26 mouse cellular contexts compared by ENCODE assay signal in the genomic region with DNA sequence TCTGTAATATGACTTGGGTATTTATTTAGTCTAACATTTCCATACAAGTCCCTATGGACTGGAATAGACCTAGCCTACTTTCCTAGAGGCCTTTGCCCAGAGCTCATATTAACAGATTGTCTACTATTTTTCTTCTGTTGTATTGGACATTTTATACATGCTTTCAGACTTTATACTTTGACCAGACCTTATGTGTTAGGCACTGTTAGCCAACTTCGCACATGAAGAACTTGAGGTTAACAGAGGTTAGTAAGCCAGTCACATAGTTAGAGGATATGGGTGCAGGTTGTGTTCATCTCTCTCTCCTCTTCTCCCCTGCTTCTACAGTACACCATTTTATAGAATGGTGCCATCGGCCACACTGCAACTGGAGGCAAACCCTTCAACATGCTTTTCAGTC. TPM values are rescaled to one million over a fixed set of nuclear protein-coding genes. Genes with fewer than 3 reads are reported as not detected.
DNase-seq lines count a peak whose midpoint lies in the region; ATAC-seq and TF ChIP-seq lines count a peak whose summit lies in the region.
"Had no signal": no experiment of that assay in that cellular context is flagged by ENCODE, and none has a peak within 500 bp of the region (broad histone marks: within the 10 kb centered on the region; RNA-seq: fewer than 3 reads in every experiment).

No protein-coding gene starts in this region.

- no peak for TF ChIP-seq CTCF in kidney, postnatal 0 days (IDR thresholded peaks at IDR 0.05; ENCODE audit: low read depth)
- no peak for TF ChIP-seq CTCF in intestine, postnatal 0 days (IDR thresholded peaks at IDR 0.05; ENCODE audit: low read depth)

- H3K9me3 ChIP-seq in kidney, postnatal 0 days (replicated peaks; ENCODE audit: low read length), result no peaks in the 10 kb centered on the region
- no peaks in the 10 kb centered on the region for H3K9me3 ChIP-seq in liver, embryonic 16.5 days (replicated peaks; ENCODE audit: control insufficient read depth, low read length)
- no peaks in the 10 kb centered on the region for H3K9me3 ChIP-seq in liver, embryonic 12.5 days (replicated peaks)
- H3K9me3 ChIP-seq in intestine, postnatal 0 days (ENCODE audit: control insufficient read depth), result no peaks in the 10 kb centered on the region
- no peaks in the 10 kb centered on the region for H3K9me3 ChIP-seq in hindbrain, embryonic 12.5 days (replicated peaks)
- H3K9me3 ChIP-seq: embryonic facial prominence, embryonic 10.5 days; embryonic facial prominence, embryonic 15.5 days; forebrain, embryonic 13.5 days; heart, embryonic 10.5 days; heart, embryonic 15.5 days; limb, embryonic 13.5 days; liver, embryonic 15.5 days had no signal

- H3K27ac ChIP-seq in kidney, postnatal 0 days, result peak overlapping the region; percentile 33; the same call in 1 of the 2 replicates
- H3K27ac ChIP-seq in liver, embryonic 16.5 days (ENCODE audit: low read length), result no peak overlapping the region
- no peak overlapping the region for H3K27ac ChIP-seq in liver, embryonic 12.5 days
- H3K27ac ChIP-seq in intestine, postnatal 0 days (ENCODE audit: low read depth, low read length), result peak overlapping the region; percentile 16; the same call in 1 of the 2 replicates
- H3K27ac ChIP-seq in hindbrain, embryonic 12.5 days, result no peak overlapping the region
- H3K27ac ChIP-seq: embryonic facial prominence, embryonic 10.5 days; embryonic facial prominence, embryonic 15.5 days; forebrain, embryonic 13.5 days; heart, embryonic 15.5 days; hindbrain, postnatal 0 days; limb, embryonic 13.5 days; liver, embryonic 15.5 days had no signal

- H3K4me2 ChIP-seq in kidney, postnatal 0 days (ENCODE audit: low read length), result no peak overlapping the region
- no peak overlapping the region for H3K4me2 ChIP-seq in liver, embryonic 16.5 days (ENCODE audit: low read depth, low read length)
- no peak overlapping the region for H3K4me2 ChIP-seq in liver, embryonic 12.5 days
- no peak overlapping the region for H3K4me2 ChIP-seq in intestine, postnatal 0 days (replicated peaks; ENCODE audit: low read depth)
- no peak overlapping the region for H3K4me2 ChIP-seq in hindbrain, embryonic 12.5 days (replicated peaks)
- H3K4me2 ChIP-seq: embryonic facial prominence, embryonic 15.5 days; forebrain, embryonic 13.5 days; heart, embryonic 15.5 days; limb, embryonic 13.5 days; liver, embryonic 15.5 days; midbrain, embryonic 11.5 days had no signal

- no peak overlapping the region for H3K9ac ChIP-seq in kidney, postnatal 0 days (ENCODE audit: low read depth, low read length)
- no peak overlapping the region for H3K9ac ChIP-seq in liver, embryonic 16.5 days (ENCODE audit: low read depth, low read length)
- H3K9ac ChIP-seq in liver, embryonic 12.5 days, result no peak overlapping the region
- no peak overlapping the region for H3K9ac ChIP-seq in intestine, postnatal 0 days (ENCODE audit: low read depth, low read length)
- H3K9ac ChIP-seq in hindbrain, embryonic 12.5 days, result no peak overlapping the region
- H3K9ac ChIP-seq: embryonic facial prominence, embryonic 15.5 days; forebrain, embryonic 13.5 days; heart, embryonic 15.5 days; limb, embryonic 13.5 days; liver, embryonic 15.5 days had no signal

- peak; percentile 28 for DNase-seq in kidney, adult 11 months
- no peak for DNase-seq in kidney, postnatal 10 days
- DNase-seq in kidney, postnatal 0 days (ENCODE audit: low spot score), result no peak
- DNase-seq in kidney, postnatal 25 days, result no peak
- DNase-seq: cerebellum, adult 18-20 months; cerebellum, postnatal 10 days; gastrocnemius, postnatal 14 days; lung, postnatal 36 days; spleen, adult 18-20 months; thymus, adult 18-20 months; thymus, postnatal 25 days had no signal

- no peaks in the 10 kb centered on the region for H3K4me1 ChIP-seq in kidney, postnatal 0 days (replicated peaks; ENCODE audit: insufficient read depth, low read length)
- H3K4me1 ChIP-seq in liver, embryonic 16.5 days (ENCODE audit: control insufficient read depth, low read depth, low read length), result no peaks in the 10 kb centered on the region
- H3K4me1 ChIP-seq in liver, embryonic 12.5 days, result no peaks in the 10 kb centered on the region
- H3K4me1 ChIP-seq in intestine, postnatal 0 days (replicated peaks; ENCODE audit: control insufficient read depth, insufficient read depth, low read length), result no peaks in the 10 kb centered on the region
- H3K4me1 ChIP-seq in hindbrain, embryonic 12.5 days, result no peaks in the 10 kb centered on the region
- H3K4me1 ChIP-seq: embryonic facial prominence, embryonic 15.5 days; forebrain, embryonic 13.5 days had no signal

- 89% methylated on average over 2 of the region's 2 CpGs for WGBS in kidney, postnatal 0 days
- WGBS in liver, embryonic 16.5 days (ENCODE audit: insufficient replicate concordance), result 81% methylated on average over 2 of the region's 2 CpGs
- 87% methylated on average over 2 of the region's 2 CpGs for WGBS in liver, embryonic 12.5 days (ENCODE audit: insufficient replicate concordance)
- WGBS in intestine, postnatal 0 days, result 83% methylated on average over 2 of the region's 2 CpGs
- 97% methylated on average over 2 of the region's 2 CpGs for WGBS in hindbrain, embryonic 12.5 days

- peak; percentile 69 for ATAC-seq in kidney, postnatal 0 days (replicated peaks; ENCODE audit: low FRiP score, low read depth)
- peak; percentile 45; the same call in 1 of the 2 replicates for ATAC-seq in liver, embryonic 16.5 days (ENCODE audit: low read depth)
- no peak for ATAC-seq in liver, embryonic 12.5 days
- ATAC-seq in intestine, postnatal 0 days, result peak; percentile 72
- no peak for ATAC-seq in hindbrain, embryonic 12.5 days (ENCODE audit: low FRiP score)
- ATAC-seq: activated CD4-positive, CD25-positive, alpha-beta regulatory T cell, adult 4 months; forebrain, embryonic 13.5 days; hindbrain, postnatal 0 days; midbrain, embryonic 16.5 days had no signal

- H3K36me3 ChIP-seq in kidney, postnatal 0 days (ENCODE audit: insufficient read depth, low read length), result 0 out of 2 replicates have a peak, but pooled peaks cover 3% of the 10 kb centered on the region
- H3K36me3 ChIP-seq in liver, embryonic 16.5 days (ENCODE audit: control insufficient read depth, insufficient read depth), result peaks cover 18% of the 10 kb centered on the region
- peaks cover 74% of the 10 kb centered on the region for H3K36me3 ChIP-seq in liver, embryonic 12.5 days
- peaks cover 88% of the 10 kb centered on the region for H3K36me3 ChIP-seq in intestine, postnatal 0 days (ENCODE audit: control insufficient read depth, insufficient read depth)
- no peaks in the 10 kb centered on the region for H3K36me3 ChIP-seq in hindbrain, embryonic 12.5 days

- no peak overlapping the region for H3K4me3 ChIP-seq in kidney, postnatal 0 days (replicated peaks; ENCODE audit: low read depth, low read length)
- H3K4me3 ChIP-seq in liver, embryonic 16.5 days (ENCODE audit: low read depth, low read length), result no peak overlapping the region
- H3K4me3 ChIP-seq in liver, embryonic 12.5 days, result no peak overlapping the region
- H3K4me3 ChIP-seq in intestine, postnatal 0 days (ENCODE audit: low read depth, low read length), result no peak overlapping the region
- no peak overlapping the region for H3K4me3 ChIP-seq in hindbrain, embryonic 12.5 days
- H3K4me3 ChIP-seq: embryonic facial prominence, embryonic 10.5 days; embryonic facial prominence, embryonic 15.5 days; forebrain, embryonic 13.5 days; heart, embryonic 10.5 days; heart, embryonic 15.5 days; limb, embryonic 13.5 days; liver, embryonic 15.5 days had no signal

- H3K27me3 ChIP-seq in kidney, postnatal 0 days (ENCODE audit: insufficient read depth, low read length), result no peaks in the 10 kb centered on the region
- no peaks in the 10 kb centered on the region for H3K27me3 ChIP-seq in liver, embryonic 16.5 days (ENCODE audit: control insufficient read depth, insufficient read depth, low read depth, low read length)
- no peaks in the 10 kb centered on the region for H3K27me3 ChIP-seq in liver, embryonic 12.5 days (replicated peaks)
- no peaks in the 10 kb centered on the region for H3K27me3 ChIP-seq in intestine, postnatal 0 days (replicated peaks; ENCODE audit: control insufficient read depth, insufficient read depth, low read length)
- no peaks in the 10 kb centered on the region for H3K27me3 ChIP-seq in hindbrain, embryonic 12.5 days
- H3K27me3 ChIP-seq: embryonic facial prominence, embryonic 15.5 days; forebrain, embryonic 13.5 days; heart, embryonic 15.5 days; limb, embryonic 13.5 days; liver, embryonic 15.5 days had no signal

RNA-seq across cellular contexts. Expression of gene Stat1, which starts 38.8 kb away (rescaled TPM):
- polyA plus RNA-seq in kidney, postnatal 0 days (2015; fragmentation: Nextera tagmentation; extraction: Ambion mirVana), result 32.4 and 36.9 TPM in 2 replicates
- polyA plus RNA-seq in liver, embryonic 16.5 days (2015; fragmentation: Nextera tagmentation; extraction: Ambion mirVana), result 19.8 TPM in 2 replicates
- polyA plus RNA-seq in liver, embryonic 12.5 days (2016; fragmentation: Nextera tagmentation; extraction: Ambion mirVana), result 15.2 and 17.0 TPM in 2 replicates
- polyA plus RNA-seq in intestine, postnatal 0 days (2015; fragmentation: Nextera tagmentation; extraction: Ambion mirVana), result 62.6 and 67.2 TPM in 2 replicates
- polyA plus RNA-seq in hindbrain, embryonic 12.5 days (2016; fragmentation: Nextera tagmentation; extraction: Ambion mirVana), result 17.9 and 19.2 TPM in 2 replicates

Comparison
In these comparisons a context has a peak if more than half of its experiments do, and no peak if none do; other contexts are left out.
1. ATAC-seq: peak in kidney, postnatal 0 days (single experiment), liver, embryonic 16.5 days (single experiment) and intestine, postnatal 0 days (single experiment); none in liver, embryonic 12.5 days (single experiment) and hindbrain, embryonic 12.5 days (single experiment).
2. H3K27ac ChIP-seq: peak in kidney, postnatal 0 days (single experiment) and intestine, postnatal 0 days (single experiment); none in liver, embryonic 16.5 days (single experiment), liver, embryonic 12.5 days (single experiment) and hindbrain, embryonic 12.5 days (single experiment).